Mouse (Mus musculus): ENCODE results near the gene Btbd35f23. TPM values are rescaled to one million over a fixed set of nuclear protein-coding genes. Genes with fewer than 3 reads are reported as not detected.

The Btbd35f23 gene
- not detected for total RNA-seq (2023)

DNA sequence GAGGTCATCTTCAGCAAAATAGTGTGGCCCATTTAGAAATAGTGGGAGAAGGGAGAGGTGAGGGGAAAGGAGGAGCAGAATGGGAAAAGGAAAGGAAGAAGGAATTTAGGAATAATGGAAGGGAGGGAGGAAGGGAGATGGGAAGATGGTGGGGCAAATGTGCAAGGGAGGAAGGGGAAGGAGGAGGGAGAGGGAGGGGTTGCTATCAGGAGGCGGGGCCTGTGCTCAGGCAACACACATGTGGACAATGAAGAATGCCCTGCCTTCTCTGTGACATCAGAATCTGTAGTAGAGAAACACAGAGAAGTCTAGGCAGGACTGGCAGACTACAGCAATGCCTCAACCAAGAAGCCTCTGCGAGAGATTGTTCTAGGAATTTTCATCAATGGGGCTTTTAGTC, at the start of gene Btbd35f23:
Btbd35f23 (plus strand) TSS at position 301 of the 400 bp plus-strand sequence.

Other genes with a start within 250 kb of the Btbd35f23 start
- not detected for gene Btbd35f24, start 119.0 kb downstream of the Btbd35f23 start, total RNA-seq (2023)

All from neutrophil, adult 59 days (primary cell).